Mouse (Mus musculus): ENCODE measurements around the gene Zmynd8. TPM values are rescaled to one million over a fixed set of nuclear protein-coding genes. Genes with fewer than 3 reads are reported as not detected.
"Not testable (repeated sequence)": the region's sequence is repeated elsewhere in the genome, so short reads cannot be mapped to it uniquely, and the experiment has no call there.

Gene Zmynd8
- total RNA-seq, 2 experiments from 2014 or later: 49.5 to 50.4 TPM

DNA sequence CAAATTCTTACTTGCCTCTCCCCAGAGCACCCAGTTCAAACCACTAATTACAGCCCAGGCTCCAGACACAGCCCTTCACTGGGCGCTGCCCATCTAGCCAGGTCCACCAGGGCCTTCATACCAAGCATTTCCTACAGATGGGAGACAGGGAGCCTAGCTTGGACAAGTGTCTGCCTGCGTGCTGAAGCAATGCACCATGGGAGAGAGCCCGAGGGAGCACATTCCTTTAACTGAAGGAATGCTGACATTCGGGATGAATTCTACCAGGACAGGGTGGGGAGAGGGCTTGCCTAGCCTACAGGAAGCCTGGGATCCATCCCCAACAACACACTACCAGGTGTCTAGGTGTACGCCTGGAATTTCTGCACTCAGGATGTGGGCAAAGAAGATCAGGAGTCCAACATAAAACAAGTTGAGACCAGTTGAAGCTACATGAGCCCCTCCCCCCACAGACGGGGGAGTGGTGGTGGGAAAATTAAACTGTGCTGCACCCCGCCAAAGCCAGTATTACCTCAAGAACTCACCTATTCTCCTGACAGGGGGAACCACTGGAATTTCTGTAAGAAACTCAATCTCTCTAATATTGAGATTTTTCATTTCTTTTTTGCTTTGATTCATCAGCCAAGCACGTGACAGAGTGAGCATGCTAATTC, 67.1 kb downstream of the Zmynd8 start:
- no peak for DNase-seq

DNA sequence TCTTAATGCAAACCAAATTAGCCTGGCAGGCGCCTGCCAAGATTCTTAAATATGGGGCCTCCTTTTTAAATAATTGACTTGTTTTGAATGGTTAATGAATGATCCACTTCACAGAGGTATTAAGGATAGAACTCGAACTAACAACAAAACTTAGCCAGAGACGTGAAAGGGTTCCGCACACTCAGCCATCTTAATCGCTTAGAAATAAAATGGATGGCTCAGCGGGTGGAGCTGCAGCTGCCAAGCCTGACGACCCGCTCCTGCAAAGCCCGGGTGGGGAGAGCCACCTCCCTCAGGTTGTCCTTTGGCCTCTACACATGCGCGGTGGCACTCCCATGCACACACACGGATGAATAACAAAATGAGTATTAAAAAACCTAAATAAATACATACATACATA, 70.0 kb downstream of the Zmynd8 start:
- no peak for DNase-seq

DNA sequence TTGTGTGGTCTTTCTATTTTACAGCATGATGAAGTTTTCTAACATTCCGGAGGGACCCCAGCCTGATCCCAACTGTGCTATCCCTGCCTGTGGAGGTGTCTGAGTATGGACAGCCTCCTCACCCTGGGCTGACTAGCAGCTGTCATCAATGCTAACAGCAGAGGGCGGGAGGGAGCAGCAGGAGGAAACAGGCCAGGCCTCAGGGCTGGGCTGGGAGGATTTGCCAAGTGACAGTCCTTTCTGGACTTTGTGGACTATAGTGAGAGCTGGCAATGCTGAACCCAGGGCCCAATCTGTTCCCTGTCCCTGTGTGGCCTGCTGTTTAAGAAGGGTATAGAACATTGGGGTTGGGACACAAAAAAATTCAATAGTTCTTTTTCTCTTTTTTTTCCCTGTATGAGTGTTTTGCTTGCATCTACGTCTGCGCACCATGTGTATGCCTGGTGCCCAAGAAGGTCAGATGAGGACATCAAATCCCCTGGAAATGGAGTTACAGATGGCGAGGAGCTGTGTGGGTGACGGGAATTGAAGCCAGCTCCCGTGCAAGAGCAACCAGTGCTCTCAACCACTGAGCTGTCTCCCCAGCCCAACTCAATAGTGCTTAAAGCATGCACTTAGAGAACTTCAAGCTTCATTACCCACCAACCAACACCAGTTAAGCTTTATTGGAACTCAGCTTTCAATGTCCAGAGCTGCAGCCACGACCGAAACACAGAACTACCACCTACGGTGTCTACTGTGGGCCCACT, 72.7 kb downstream of the Zmynd8 start:
- peak; percentile 94 for DNase-seq

DNA sequence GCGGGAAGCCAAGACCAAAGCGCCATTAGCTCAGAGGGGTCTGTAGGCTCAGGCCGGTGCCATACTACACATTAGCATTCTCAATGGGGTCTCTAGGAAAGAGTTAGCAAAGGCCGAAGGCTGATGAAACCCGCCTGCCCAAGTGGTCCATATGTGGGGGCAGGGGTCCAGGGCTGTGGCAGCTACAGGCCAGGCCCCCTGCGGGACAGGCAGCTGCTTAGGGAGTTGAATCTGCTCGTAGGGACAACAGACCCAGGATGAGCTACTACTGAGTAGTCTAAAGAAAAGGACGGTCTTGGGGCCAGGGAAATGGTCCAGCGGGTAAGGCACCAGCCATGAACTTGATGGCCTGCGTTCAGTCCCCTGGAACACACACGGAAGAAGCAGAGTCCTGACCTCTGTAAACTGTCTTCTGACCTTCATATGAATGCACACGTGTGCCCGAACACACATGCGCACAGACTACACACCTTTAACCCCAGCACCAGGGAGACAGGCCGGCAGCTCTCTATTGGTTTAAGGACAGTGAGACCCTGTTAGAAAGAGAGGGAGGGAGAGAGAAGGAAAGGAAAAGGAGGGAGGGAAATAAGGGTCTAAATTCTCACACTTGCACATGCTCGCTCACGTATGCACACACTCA, 73.4 kb downstream of the Zmynd8 start:
- no peak for DNase-seq

DNA sequence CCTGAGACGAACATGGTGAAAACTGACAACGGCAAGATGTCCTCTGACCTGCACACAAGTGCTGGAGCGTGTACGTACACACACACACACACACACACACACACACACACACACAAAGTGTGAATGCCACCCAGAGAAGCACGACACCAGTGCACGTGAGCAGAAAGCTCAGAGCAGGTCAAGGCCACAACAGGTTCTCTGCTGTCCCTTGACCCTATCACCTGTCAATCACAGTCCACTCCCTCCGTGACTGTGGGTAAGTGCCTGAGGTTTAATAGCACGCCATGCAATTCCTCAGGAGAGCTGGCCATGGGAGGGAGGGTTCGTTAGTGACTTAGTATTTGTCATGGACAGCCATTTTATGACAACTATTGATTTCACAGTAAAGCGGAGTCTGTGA, 74.0 kb downstream of the Zmynd8 start:
- DNase-seq: no peak

DNA sequence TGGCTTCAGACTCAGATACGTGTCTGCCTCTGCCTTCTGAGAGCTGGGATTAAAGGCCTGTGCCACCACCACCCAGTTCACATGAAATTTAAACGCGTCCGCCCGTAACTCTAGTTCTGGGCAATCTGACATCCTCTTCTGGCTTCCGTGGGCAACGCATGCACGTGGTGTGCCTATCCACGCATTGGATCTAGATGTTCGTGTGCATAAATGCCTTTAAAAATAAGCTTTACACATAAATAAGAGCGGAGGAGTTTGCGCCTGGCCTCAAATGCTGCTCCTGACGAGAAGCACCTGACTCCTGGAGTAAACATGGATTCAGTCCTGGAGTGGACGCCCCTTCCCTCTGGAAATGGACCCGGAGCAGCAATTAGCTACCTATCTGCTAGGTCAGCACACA, 76.3 kb downstream of the Zmynd8 start:
- no peak for DNase-seq

DNA sequence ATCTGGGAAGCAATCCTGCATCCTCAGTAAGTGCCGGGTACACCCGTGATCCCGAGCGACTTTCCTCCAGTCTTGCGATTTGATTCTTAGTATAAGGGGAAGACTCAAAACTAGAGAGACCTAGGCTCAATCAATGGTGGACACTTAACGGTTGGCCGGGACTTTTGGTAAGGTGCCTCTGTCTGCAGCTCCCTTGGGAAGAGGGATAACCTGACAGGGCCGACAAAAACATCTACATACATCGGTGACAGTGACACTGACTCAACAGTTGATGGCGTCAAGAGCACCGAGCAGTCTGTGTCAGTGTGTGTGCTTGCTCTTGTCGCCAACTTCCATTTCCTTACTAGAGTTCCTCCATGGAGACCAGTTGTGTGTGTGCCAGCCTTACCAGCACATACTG, 77.1 kb downstream of the Zmynd8 start:
- DNase-seq: no peak

DNA sequence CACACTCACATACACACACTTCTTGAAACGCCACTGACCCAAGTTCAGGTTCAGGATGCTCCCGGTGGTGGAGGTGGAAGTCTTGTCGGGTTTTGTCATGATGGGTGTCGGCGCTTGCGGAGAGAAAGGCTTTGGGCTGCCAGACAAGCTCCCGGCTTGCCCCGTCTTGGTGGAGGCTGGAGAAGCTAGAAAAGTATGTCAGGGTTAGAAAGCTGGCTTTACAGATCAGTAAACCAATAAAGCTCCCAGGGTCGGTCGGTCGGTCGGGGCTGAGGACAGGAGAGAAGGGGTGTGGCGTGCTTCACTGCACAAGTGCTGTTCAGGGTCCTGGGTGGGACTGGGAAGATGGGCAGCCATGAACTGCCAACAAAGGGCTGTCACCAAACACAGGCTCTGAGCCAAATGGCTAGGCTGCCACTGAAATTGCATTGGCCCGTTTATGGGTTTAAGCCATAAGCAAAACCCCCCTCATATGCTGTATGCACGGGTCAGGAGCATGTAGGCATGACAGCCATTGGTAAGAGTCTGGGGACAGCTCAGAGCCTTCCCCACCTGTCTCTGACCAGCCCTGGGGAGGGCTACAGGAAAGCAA, 78.2 kb downstream of the Zmynd8 start:
- no peak for DNase-seq

DNA sequence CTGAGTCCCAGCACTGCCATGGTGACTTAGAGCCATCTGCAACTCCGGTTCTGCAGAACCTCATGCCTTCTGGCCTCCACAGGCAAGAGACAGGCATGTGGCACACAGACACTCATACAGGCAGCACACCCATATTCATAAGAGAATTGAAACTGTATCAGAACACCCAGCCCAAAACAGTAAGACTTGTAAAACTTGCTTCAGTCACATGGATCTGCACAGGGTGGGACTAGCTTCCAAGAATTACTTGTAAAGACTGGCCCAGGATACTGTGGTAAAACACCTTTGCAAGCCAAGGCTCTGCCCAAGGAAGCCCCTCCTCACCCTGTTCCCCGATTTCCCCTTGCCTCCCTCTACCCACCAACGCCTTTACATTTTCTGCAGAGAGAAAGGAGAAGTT, 78.7 kb downstream of the Zmynd8 start:
- DNase-seq: no peak

DNA sequence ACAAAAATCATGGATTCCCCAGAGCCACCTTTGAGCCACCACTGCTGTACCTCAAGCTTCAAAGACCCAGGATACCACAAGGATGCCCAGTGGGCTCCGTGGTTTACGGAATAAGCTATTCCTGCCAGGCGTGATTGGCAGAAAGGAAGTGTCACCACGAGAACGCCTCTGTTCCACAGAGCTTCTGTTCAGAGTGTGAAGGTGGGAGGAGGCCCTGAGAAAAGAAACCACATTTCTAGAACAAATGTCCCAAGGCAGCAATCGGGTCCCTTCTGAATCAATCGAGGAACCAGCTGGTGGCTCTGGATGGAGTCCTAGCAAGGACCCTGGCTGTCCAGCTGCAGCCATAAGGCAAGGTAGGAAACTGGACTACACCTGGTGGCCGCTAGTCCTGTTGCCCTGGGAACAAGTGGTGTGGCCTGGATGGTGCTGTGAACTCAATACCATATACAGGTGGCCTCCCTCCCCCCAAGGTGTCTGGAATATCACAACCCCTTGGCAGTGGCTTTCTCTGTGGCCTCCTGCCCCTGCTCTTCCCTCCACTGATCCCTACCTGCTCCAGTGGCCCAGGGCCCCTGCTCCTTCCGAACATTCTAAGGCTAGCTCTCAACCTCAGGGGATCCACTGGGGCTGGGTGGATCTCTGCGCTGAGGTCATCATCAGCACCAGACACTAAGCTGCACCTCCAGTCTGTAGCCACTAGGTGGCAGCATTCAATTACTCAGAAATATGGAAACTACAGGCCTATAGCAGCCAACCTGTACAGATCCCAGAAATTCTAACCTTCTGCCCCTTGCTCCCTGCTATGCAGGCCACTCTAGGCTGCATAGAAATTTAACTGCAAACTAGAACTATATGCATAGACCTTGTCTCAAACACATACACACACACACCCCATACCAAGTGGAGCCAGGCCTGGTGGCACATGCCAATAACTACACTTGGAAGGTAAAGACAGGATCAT, 79.5 kb downstream of the Zmynd8 start:
- peak; percentile 78 for DNase-seq

DNA sequence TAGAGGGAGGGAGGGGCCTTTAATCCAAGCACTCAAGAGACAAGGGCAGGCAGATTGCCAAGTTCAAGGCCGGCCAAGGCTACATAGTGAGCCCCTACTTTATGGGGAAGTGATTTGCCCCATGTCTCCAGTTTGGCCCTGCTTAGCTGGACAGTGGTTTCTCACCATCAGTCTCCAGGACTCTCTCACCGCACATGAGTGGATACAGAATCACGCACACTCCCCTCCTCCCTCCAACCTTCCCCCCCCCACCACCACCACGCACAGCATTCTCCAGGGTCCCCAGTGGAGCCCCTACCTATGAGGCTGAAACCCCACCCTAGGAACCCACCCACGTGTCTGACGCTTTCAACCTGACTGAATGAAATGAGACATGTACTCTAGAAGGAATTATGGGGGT, 80.2 kb downstream of the Zmynd8 start:
- DNase-seq: no peak

DNA sequence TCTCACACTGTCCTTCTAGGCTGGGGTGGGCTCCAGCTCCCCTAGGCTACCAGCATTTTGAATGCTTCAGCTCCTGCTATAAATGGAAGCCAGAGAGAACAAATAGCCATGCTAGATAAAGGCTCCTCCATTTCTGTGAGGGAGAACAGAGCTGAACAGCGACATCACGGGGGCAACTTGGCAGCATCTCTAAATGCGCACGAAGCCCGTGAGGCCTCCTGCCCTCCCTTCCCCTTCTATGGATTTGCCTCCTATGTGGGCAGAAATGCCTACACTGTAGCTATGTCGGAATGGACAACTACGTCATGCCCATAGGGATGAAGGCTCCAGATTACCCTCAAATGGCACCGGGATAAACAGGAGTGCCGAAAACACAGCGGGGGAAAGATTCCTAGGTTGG, 81.4 kb downstream of the Zmynd8 start:
- DNase-seq: peak; percentile 38

DNA sequence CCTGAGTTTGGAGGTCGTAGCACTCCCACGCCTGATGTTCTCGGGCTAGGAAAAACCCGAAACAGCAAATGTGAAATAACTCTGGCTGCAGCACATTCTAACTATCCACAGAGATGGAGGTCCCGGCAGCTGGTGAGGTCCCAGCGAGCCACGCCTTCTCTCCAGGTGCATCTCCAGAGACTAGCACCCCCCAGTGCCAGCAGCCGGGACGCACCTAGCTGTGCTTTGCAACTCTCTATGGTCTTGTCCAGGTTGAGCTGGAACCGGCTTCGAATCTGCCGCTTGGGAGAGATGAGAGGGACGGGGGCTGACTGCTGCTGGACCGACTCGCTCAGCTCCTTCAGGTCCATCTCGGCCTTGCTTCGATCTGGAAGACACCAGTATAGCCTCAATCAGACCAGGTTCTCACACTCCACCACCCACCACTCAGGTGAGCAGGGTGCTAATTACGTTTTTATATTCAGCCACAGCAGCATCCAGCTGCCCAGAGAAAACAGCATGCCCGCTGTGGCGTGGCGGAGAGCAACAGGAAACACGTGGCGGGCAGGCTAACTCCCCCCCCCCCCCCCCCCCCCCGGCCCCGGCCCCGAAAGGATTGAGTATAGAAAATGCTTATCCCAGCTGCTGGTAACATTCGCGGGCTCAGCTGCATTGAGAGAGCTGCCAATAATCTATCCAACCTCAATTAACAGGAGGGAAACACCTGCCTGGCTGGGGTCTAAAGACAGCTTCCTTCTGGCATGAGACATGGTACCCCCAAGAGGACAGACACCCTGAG, 83.5 kb downstream of the Zmynd8 start:
- no peak for DNase-seq

DNA sequence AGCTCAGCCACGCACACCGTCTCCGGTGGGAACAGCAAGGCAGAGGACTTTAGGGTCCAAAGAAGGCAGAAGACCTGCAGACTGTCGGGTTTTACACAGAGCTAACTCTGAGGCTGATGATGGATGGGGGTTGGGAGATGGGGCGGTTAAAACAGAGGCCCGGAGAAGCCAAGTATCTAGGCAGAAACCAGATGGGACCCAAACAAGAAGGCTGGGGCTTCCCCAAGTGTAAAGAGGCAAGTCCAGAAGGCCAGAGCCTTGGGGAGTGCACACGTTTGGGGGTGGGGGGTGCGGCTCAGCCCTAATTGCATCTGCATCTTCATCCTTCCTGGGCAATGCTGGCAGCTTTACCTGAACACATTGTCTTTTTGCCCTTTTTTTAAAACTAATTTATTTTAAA, 85.9 kb downstream of the Zmynd8 start:
- no peak for DNase-seq

DNA sequence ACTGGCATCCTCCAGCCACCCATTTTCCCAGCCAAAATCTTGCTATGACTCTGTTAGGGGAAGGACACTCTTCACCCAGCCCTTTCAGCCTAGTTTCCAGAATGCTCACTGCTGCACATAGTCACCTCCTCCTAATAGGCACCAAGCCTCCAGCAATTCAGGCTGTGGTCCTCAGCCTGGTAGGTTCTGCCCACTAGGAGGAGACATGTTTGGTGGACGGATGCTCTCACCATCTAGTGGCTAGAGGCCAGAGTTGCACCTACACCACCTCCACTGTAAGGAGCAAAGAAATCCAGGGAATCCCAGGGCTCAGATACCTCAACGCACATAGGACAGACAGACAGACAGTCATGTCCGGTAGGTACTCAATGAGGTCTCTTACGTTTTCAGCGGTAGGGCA, 87.3 kb downstream of the Zmynd8 start:
- peak; percentile 81 for DNase-seq

DNA sequence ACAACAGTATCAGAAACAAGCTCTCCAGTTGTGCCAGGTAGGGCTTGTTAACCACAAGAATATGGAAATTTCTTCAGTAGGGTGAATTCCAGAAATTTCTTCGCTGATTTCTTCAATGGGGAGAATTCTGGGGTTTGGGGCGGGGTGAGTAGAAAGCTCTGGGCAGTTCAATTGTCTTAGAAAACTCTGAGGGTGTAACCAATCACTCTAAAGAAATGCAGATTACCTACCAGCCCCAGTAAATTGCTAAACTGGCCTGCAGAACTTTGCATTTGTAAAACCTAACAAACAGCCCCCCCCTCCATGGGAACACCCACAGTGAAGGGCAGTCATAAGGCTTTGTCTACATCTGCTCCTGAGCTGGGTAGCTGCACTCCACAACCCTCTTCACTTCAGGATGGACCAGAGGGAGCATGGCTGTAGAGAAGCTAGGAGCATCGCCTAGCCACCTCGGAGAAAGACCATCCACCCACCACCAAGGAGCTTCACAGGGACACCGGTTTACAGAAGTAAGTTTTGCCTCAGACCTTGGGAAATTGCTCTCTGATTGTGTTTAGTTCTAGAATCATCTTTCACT, 88.8 kb downstream of the Zmynd8 start:
- DNase-seq: no peak

DNA sequence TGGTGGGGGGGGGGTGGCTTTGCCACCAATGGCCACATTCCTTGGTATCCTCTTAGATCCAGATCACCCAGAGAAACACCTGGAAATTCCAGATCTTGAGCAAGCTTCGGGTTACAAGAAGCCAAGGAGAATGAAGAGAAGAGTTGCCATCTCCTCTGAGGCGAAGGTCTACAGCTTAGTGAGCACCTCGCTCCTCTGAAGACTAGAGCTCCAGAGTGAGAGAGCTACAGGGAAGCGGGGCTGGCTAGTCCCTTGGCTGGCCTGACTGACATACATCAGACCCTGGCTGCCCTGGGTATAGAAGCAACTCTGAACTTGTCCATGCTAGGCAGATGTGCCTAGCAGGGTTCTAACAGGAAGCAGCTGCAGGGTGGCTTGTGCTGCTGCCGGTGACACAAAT, 89.7 kb downstream of the Zmynd8 start:
- DNase-seq: no peak

DNA sequence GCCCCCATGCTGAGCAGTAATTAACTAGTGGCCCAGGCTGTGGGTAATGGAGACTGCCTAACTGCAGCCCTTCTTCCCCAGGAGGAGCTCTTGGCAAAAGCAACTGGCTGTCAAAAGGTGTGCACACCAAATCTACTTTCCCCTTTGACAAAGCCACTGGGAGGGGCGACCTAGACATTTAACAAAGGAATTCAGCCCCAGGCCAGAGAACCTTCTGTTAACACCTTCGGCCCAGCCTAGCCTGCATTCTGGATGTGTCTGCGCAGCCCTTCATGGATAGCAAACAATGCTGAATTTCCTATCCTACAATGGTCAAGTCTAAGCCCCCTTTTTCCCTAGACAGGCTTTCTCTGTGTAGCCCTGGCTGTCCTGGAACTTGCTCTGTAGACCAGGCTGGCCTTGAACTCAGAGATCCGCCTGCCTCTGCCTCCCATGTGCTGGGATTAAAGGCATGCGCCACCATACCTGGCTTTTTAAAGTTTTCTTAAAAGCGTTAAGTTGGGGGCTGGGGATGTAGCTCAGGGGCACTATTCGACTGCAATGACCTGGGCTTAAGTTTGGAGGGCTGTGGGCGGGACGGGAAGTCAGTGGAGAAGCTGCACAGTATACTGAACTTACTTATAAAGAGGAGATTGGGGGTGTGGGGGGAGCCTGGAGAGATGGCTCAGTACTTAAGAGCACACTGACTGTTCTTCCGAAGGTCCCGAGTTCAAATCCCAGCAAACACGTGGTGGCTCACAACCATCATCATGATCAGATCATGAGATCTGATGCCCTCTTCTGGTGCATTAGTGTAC, 90.4 kb downstream of the Zmynd8 start:
- DNase-seq: no peak

DNA sequence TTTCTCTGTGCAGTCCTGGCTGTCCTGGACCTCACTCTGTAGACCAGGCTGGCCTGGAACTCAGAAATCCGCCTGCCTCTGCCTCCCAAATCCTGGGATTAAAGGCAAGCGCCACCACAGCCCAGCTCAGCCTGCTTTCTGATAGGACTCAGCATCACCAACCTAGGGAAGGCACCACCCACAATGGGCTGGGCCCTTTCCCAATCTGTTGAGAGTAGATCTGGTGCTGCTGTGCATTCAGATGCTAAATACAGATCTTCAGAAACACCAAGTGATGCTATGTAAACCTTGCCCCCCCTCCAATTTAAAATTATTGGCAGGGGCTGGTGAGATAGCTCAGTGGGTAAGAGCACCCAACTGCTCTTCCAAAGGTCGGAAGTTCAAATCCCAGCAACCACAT, 98.6 kb downstream of the Zmynd8 start:
- not testable (repeated sequence) for DNase-seq

DNA sequence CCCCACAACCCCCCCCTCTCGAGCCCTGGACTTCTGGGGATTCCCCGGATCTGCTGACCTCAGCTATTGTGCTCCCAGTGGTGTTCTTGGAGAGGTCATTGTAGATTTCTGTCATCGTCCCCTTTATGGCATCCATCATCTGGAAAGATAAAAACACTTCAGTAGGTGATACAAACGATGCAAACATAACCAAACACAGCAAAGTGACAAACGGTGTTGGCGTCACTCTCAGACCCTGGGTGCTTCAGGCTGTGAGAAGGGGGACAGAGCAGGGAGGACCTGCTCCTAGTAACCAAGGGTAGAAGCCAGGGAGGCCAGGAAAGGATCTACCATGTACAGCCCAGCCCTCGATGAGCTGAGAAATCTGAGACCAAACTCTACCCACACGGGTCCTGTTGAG, 100.9 kb downstream of the Zmynd8 start:
- DNase-seq: no peak
